Comparison of ENCODE assay signal across 25 mouse cellular contexts in genomic region chr1:180957989-180958388, GRCm38 (mm10). TPM values are rescaled to one million over a fixed set of nuclear protein-coding genes. Genes with fewer than 3 reads are reported as not detected.
A peak's percentile ranks its signal among the peaks of the same experiment; 100 is the strongest.
DNase-seq lines count a peak whose midpoint lies in the region; ATAC-seq and TF ChIP-seq lines count a peak whose summit lies in the region.
"Had no signal": no experiment of that assay in that cellular context is flagged by ENCODE, and none has a peak within 500 bp of the region (broad histone marks: within the 10 kb centered on the region; RNA-seq: fewer than 3 reads in every experiment).

No protein-coding gene starts in this region.

- no peak for TF ChIP-seq CTCF in intestine, postnatal 0 days (IDR thresholded peaks at IDR 0.05; ENCODE audit: low read depth)
- TF ChIP-seq CTCF in liver, postnatal 0 days (IDR thresholded peaks at IDR 0.05; ENCODE audit: low read depth): no peak

- H3K36me3 ChIP-seq in intestine, postnatal 0 days (ENCODE audit: control insufficient read depth, insufficient read depth): peaks cover 83% of the 10 kb centered on the region
- peaks cover 20% of the 10 kb centered on the region for H3K36me3 ChIP-seq in intestine, embryonic 15.5 days
- H3K36me3 ChIP-seq in liver, embryonic 13.5 days: peaks cover 49% of the 10 kb centered on the region
- H3K36me3 ChIP-seq in liver, postnatal 0 days (replicated peaks; ENCODE audit: insufficient read depth, low read length): peaks cover 51% of the 10 kb centered on the region
- H3K36me3 ChIP-seq: hindbrain, embryonic 12.5 days; hindbrain, embryonic 15.5 days had no signal

- ATAC-seq in intestine, postnatal 0 days: 0 out of 2 replicates have a peak, but pooled peaks have one; percentile 13
- no peak for ATAC-seq in intestine, embryonic 15.5 days
- no peak for ATAC-seq in liver, embryonic 13.5 days (ENCODE audit: low read depth)
- ATAC-seq in liver, postnatal 0 days: no peak
- ATAC-seq: forebrain, embryonic 14.5 days; forebrain, postnatal 0 days; Patski had no signal

- DNase-seq in liver, embryonic 13.5 days: no peak
- no peak for DNase-seq in liver, postnatal 0 days
- peak; percentile 47 for DNase-seq in thymus, postnatal 0 days (ENCODE audit: low spot score)
- no peak for DNase-seq in thymus, postnatal 4 days
- DNase-seq in adrenal gland, postnatal 4 days (ENCODE audit: low spot score in 2 of 2): no peak
- DNase-seq: adrenal gland, postnatal 10 days; adrenal gland, postnatal 36 days; B cell, adult 2 months; cerebellum, adult 11 months; cerebellum, adult 2 months; cerebellum, adult 9-11 months; cerebellum, postnatal 25 days; forebrain, postnatal 0 days; gastrocnemius, postnatal 25 days; heart, adult 18-20 months had no signal

- H3K4me1 ChIP-seq in intestine, postnatal 0 days (replicated peaks; ENCODE audit: control insufficient read depth, insufficient read depth, low read length): no peaks in the 10 kb centered on the region
- no peaks in the 10 kb centered on the region for H3K4me1 ChIP-seq in intestine, embryonic 15.5 days (replicated peaks)
- peaks cover 14% of the 10 kb centered on the region for H3K4me1 ChIP-seq in liver, embryonic 13.5 days (replicated peaks)
- peaks cover 2% of the 10 kb centered on the region; the same call in 1 of the 2 replicates for H3K4me1 ChIP-seq in liver, postnatal 0 days (ENCODE audit: insufficient read depth)
- H3K4me1 ChIP-seq: hindbrain, embryonic 12.5 days; hindbrain, embryonic 15.5 days had no signal

- H3K4me3 ChIP-seq in intestine, postnatal 0 days (ENCODE audit: low read depth, low read length): no peak overlapping the region
- no peak overlapping the region for H3K4me3 ChIP-seq in intestine, embryonic 15.5 days (replicated peaks)
- no peak overlapping the region for H3K4me3 ChIP-seq in liver, embryonic 13.5 days (replicated peaks)
- H3K4me3 ChIP-seq in liver, postnatal 0 days (ENCODE audit: low read depth, low read length): no peak overlapping the region
- H3K4me3 ChIP-seq: embryonic facial prominence, embryonic 12.5 days; embryonic facial prominence, embryonic 15.5 days; hindbrain, embryonic 12.5 days; hindbrain, embryonic 15.5 days had no signal

- H3K9ac ChIP-seq in intestine, postnatal 0 days (ENCODE audit: low read depth, low read length): no peak overlapping the region
- no peak overlapping the region for H3K9ac ChIP-seq in intestine, embryonic 15.5 days
- H3K9ac ChIP-seq in liver, embryonic 13.5 days: no peak overlapping the region
- no peak overlapping the region for H3K9ac ChIP-seq in liver, postnatal 0 days (replicated peaks)
- H3K9ac ChIP-seq: embryonic facial prominence, embryonic 12.5 days; embryonic facial prominence, embryonic 15.5 days; forebrain, postnatal 0 days; hindbrain, embryonic 12.5 days; hindbrain, embryonic 15.5 days had no signal

- no peaks in the 10 kb centered on the region for H3K27me3 ChIP-seq in intestine, postnatal 0 days (replicated peaks; ENCODE audit: control insufficient read depth, insufficient read depth, low read length)
- no peaks in the 10 kb centered on the region for H3K27me3 ChIP-seq in intestine, embryonic 15.5 days (replicated peaks)
- no peaks in the 10 kb centered on the region for H3K27me3 ChIP-seq in liver, embryonic 13.5 days
- no peaks in the 10 kb centered on the region; the same call in 1 of the 2 replicates for H3K27me3 ChIP-seq in liver, postnatal 0 days (ENCODE audit: insufficient read depth, low read length)
- H3K27me3 ChIP-seq: CH12.LX; embryonic facial prominence, embryonic 12.5 days; embryonic facial prominence, embryonic 15.5 days; hindbrain, embryonic 12.5 days; hindbrain, embryonic 15.5 days; Patski had no signal

- TF ChIP-seq EP300 in liver, postnatal 0 days (IDR thresholded peaks at IDR 0.05; ENCODE audit: low read depth): no peak

- H3K9me3 ChIP-seq in intestine, postnatal 0 days (ENCODE audit: control insufficient read depth): no peaks in the 10 kb centered on the region
- H3K9me3 ChIP-seq in intestine, embryonic 15.5 days: no peaks in the 10 kb centered on the region
- H3K9me3 ChIP-seq in liver, embryonic 13.5 days (replicated peaks): no peaks in the 10 kb centered on the region
- H3K9me3 ChIP-seq in liver, postnatal 0 days (ENCODE audit: low read length): no peaks in the 10 kb centered on the region
- H3K9me3 ChIP-seq: embryonic facial prominence, embryonic 12.5 days; embryonic facial prominence, embryonic 15.5 days; G1E; hindbrain, embryonic 12.5 days; hindbrain, embryonic 15.5 days had no signal

- no peak overlapping the region for H3K4me2 ChIP-seq in intestine, postnatal 0 days (replicated peaks; ENCODE audit: low read depth)
- H3K4me2 ChIP-seq in intestine, embryonic 15.5 days (replicated peaks): no peak overlapping the region
- no peak overlapping the region for H3K4me2 ChIP-seq in liver, embryonic 13.5 days
- H3K4me2 ChIP-seq in liver, postnatal 0 days (ENCODE audit: low read depth, low read length): no peak overlapping the region
- H3K4me2 ChIP-seq: embryonic facial prominence, embryonic 12.5 days; embryonic facial prominence, embryonic 15.5 days; hindbrain, embryonic 12.5 days; hindbrain, embryonic 15.5 days had no signal

- H3K27ac ChIP-seq in intestine, postnatal 0 days (ENCODE audit: low read depth, low read length): no peak overlapping the region
- H3K27ac ChIP-seq in intestine, embryonic 15.5 days: no peak overlapping the region
- H3K27ac ChIP-seq in liver, embryonic 13.5 days: peak overlapping the region; percentile 13; the same call in 1 of the 2 replicates
- no peak overlapping the region for H3K27ac ChIP-seq in liver, postnatal 0 days (ENCODE audit: low read depth)
- H3K27ac ChIP-seq: embryonic facial prominence, embryonic 12.5 days; embryonic facial prominence, embryonic 15.5 days; hindbrain, embryonic 12.5 days; hindbrain, embryonic 15.5 days had no signal

- 81% methylated on average over 3 of the region's 3 CpGs for WGBS in intestine, postnatal 0 days
- WGBS in intestine, embryonic 15.5 days: 85% methylated on average over 3 of the region's 3 CpGs
- WGBS in liver, embryonic 13.5 days (ENCODE audit: insufficient replicate concordance): 72% methylated on average over 3 of the region's 3 CpGs
- WGBS in liver, postnatal 0 days (ENCODE audit: insufficient replicate concordance): 82% methylated on average over 3 of the region's 3 CpGs

RNA-seq across cellular contexts. Expression of gene Tmem63a, which starts 15.8 kb away (rescaled TPM):
- polyA plus RNA-seq in intestine, postnatal 0 days (2015; fragmentation: Nextera tagmentation; extraction: Ambion mirVana): 9.5 and 10.2 TPM in 2 replicates
- polyA plus RNA-seq in intestine, embryonic 15.5 days (2015; fragmentation: Nextera tagmentation; extraction: Ambion mirVana): 15.0 and 15.8 TPM in 2 replicates
- polyA plus RNA-seq in liver, embryonic 13.5 days (2015; fragmentation: Nextera tagmentation; extraction: Ambion mirVana): 5.2 and 7.5 TPM in 2 replicates
- 6.3 and 7.4 TPM in 2 replicates for polyA plus RNA-seq in liver, postnatal 0 days (2015; fragmentation: Nextera tagmentation; extraction: Ambion mirVana)
- polyA plus RNA-seq in thymus, postnatal 0 days (2015; fragmentation: Nextera tagmentation; extraction: Ambion mirVana): 13.8 and 14.4 TPM in 2 replicates
- 10 to 100 TPM; 32.2 to 33.0 TPM for total RNA-seq in adrenal gland, postnatal 4 days (2021)

RNA-seq across cellular contexts. Expression of gene Lefty1, which starts 23.2 kb away (rescaled TPM):
- 0.90 and 1.3 TPM in 2 replicates for polyA plus RNA-seq in intestine, postnatal 0 days (2015; fragmentation: Nextera tagmentation; extraction: Ambion mirVana)
- 2.2 and 2.4 TPM in 2 replicates for polyA plus RNA-seq in intestine, embryonic 15.5 days (2015; fragmentation: Nextera tagmentation; extraction: Ambion mirVana)
- 6.0 and 6.5 TPM in 2 replicates for polyA plus RNA-seq in liver, embryonic 13.5 days (2015; fragmentation: Nextera tagmentation; extraction: Ambion mirVana)
- polyA plus RNA-seq in liver, postnatal 0 days (2015; fragmentation: Nextera tagmentation; extraction: Ambion mirVana): 1.6 and 2.2 TPM in 2 replicates
- polyA plus RNA-seq in thymus, postnatal 0 days (2015; fragmentation: Nextera tagmentation; extraction: Ambion mirVana): 1.7 and 2.9 TPM in 2 replicates
- 1 to 10 TPM; 1.4 to 2.7 TPM for total RNA-seq in adrenal gland, postnatal 4 days (2021)
- total RNA-seq: CH12.LX; forebrain, postnatal 0 days; G1E had no signal
- polyA plus RNA-seq: G1E had no signal

RNA-seq across cellular contexts. Expression of gene Pycr2, which starts 53.9 kb away (rescaled TPM):
- 24.5 and 26.3 TPM in 2 replicates for polyA plus RNA-seq in intestine, postnatal 0 days (2015; fragmentation: Nextera tagmentation; extraction: Ambion mirVana)
- polyA plus RNA-seq in intestine, embryonic 15.5 days (2015; fragmentation: Nextera tagmentation; extraction: Ambion mirVana): 71.4 and 82.4 TPM in 2 replicates
- 122 and 128 TPM in 2 replicates for polyA plus RNA-seq in liver, embryonic 13.5 days (2015; fragmentation: Nextera tagmentation; extraction: Ambion mirVana)
- polyA plus RNA-seq in liver, postnatal 0 days (2015; fragmentation: Nextera tagmentation; extraction: Ambion mirVana): 33.3 and 43.4 TPM in 2 replicates
- 142 and 147 TPM in 2 replicates for polyA plus RNA-seq in thymus, postnatal 0 days (2015; fragmentation: Nextera tagmentation; extraction: Ambion mirVana)
- total RNA-seq in adrenal gland, postnatal 4 days (2021): 10 to 100 TPM; 43.6 to 43.7 TPM
